Mouse (Mus musculus): ENCODE measurements around the gene Gm21885. TPM values are rescaled to one million over a fixed set of nuclear protein-coding genes. Genes with fewer than 3 reads are reported as not detected.

The Gm21885 gene
- polyA plus RNA-seq, 1 experiment from 2014 or later: 9.9 TPM

GRCm38 (mm10) chr11:94329270-94329891, 47.7 kb downstream of the Gm21885 start:
- WGBS: 47% methylated on average over 4 of the region's 4 CpGs
- ATAC-seq (ENCODE audit: insufficient read depth, low FRiP score): no peak
- 0 out of 2 replicates have a peak, but pooled peaks cover 2% of the 10 kb centered on the region for H3K36me3 ChIP-seq (ENCODE audit: control insufficient read depth, insufficient read depth, low read length)
- peak overlapping the region; percentile 72 for H3K4me2 ChIP-seq (ENCODE audit: low read depth, low read length)
- no peak overlapping the region for H3K9ac ChIP-seq (ENCODE audit: low read length)
- no peaks in the 10 kb centered on the region for H3K27me3 ChIP-seq (ENCODE audit: control insufficient read depth, insufficient read depth, low read length)
- H3K4me3 ChIP-seq (replicated peaks; ENCODE audit: low read length): no peak overlapping the region; the same call in 1 of the 2 replicates
- no peak overlapping the region for H3K27ac ChIP-seq (ENCODE audit: low read length)
- H3K4me1 ChIP-seq (ENCODE audit: control insufficient read depth, insufficient read depth, low read length): peaks cover 33% of the 10 kb centered on the region
- no peaks in the 10 kb centered on the region for H3K9me3 ChIP-seq (replicated peaks; ENCODE audit: control insufficient read depth, low read length)

- Histone ChIP-seq H3K36me3 (ENCODE audit: control insufficient read depth, insufficient read depth, low read length) (peaks cover 5% of the 10 kb centered on the region; the same call in 1 of the 2 replicates), H3K27me3 (ENCODE audit: control insufficient read depth, insufficient read depth, low read length) (no peaks in the 10 kb centered on the region), H3K4me2 (ENCODE audit: low read depth, low read length) (no peak overlapping the region), H3K9ac (ENCODE audit: low read length) (peak overlapping the region; percentile 31; the same call in 1 of the 2 replicates), H3K4me3 (replicated peaks; ENCODE audit: low read length) (no peak overlapping the region), H3K4me1 (ENCODE audit: control insufficient read depth, insufficient read depth, low read length) (peaks cover 33% of the 10 kb centered on the region), H3K27ac (ENCODE audit: low read length) (peak overlapping the region; percentile 52), H3K9me3 (replicated peaks; ENCODE audit: control insufficient read depth, low read length) (no peaks in the 10 kb centered on the region)
- 89% methylated on average over 3 of the region's 3 CpGs for WGBS
- ATAC-seq (ENCODE audit: insufficient read depth, low FRiP score): no peak
Measured at GRCm38 (mm10) chr11:94330211-94330610, 48.5 kb downstream of the Gm21885 start.

- no peak for ATAC-seq (ENCODE audit: insufficient read depth, low FRiP score)
- Histone ChIP-seq H3K27ac (ENCODE audit: low read length) (no peak overlapping the region), H3K9ac (ENCODE audit: low read length) (no peak overlapping the region), H3K4me1 (ENCODE audit: control insufficient read depth, insufficient read depth, low read length) (peaks cover 25% of the 10 kb centered on the region), H3K4me2 (ENCODE audit: low read depth, low read length) (no peak overlapping the region), H3K4me3 (replicated peaks; ENCODE audit: low read length) (no peak overlapping the region), H3K9me3 (replicated peaks; ENCODE audit: control insufficient read depth, low read length) (no peaks in the 10 kb centered on the region), H3K27me3 (ENCODE audit: control insufficient read depth, insufficient read depth, low read length) (no peaks in the 10 kb centered on the region), H3K36me3 (ENCODE audit: control insufficient read depth, insufficient read depth, low read length) (peaks cover 11% of the 10 kb centered on the region; the same call in 1 of the 2 replicates)
- 69% methylated on average over 6 of the region's 6 CpGs for WGBS
Measured at GRCm38 (mm10) chr11:94332726-94333125, 51.1 kb downstream of the Gm21885 start.

GRCm38 (mm10) chr11:94334386-94334968, 52.8 kb downstream of the Gm21885 start:
- ATAC-seq (ENCODE audit: insufficient read depth, low FRiP score): no peak
- 80% methylated on average over 8 of the region's 8 CpGs for WGBS
- no peak overlapping the region for H3K4me2 ChIP-seq (ENCODE audit: low read depth, low read length)
- H3K9me3 ChIP-seq (replicated peaks; ENCODE audit: control insufficient read depth, low read length): no peaks in the 10 kb centered on the region
- H3K27me3 ChIP-seq (ENCODE audit: control insufficient read depth, insufficient read depth, low read length): no peaks in the 10 kb centered on the region
- peaks cover 16% of the 10 kb centered on the region; the same call in 1 of the 2 replicates for H3K36me3 ChIP-seq (ENCODE audit: control insufficient read depth, insufficient read depth, low read length)
- no peak overlapping the region for H3K9ac ChIP-seq (ENCODE audit: low read length)
- H3K4me3 ChIP-seq (replicated peaks; ENCODE audit: low read length): no peak overlapping the region
- no peak overlapping the region for H3K27ac ChIP-seq (ENCODE audit: low read length)
- H3K4me1 ChIP-seq (ENCODE audit: control insufficient read depth, insufficient read depth, low read length): peaks cover 22% of the 10 kb centered on the region

Other genes starting within 250 kb of the Gm21885 start
- 35.9 and 42.3 TPM in 2 replicates for gene Tob1, start 70.4 kb upstream of the Gm21885 start, polyA plus RNA-seq (2015; fragmentation: Nextera tagmentation; extraction: Ambion mirVana)
- 3.1 and 3.4 TPM in 2 replicates for gene Wfikkn2, start 35.9 kb upstream of the Gm21885 start, polyA plus RNA-seq (2015; fragmentation: Nextera tagmentation; extraction: Ambion mirVana)
- 96.7 and 112 TPM in 2 replicates for gene Luc7l3, start 40.1 kb downstream of the Gm21885 start, polyA plus RNA-seq (2015; fragmentation: Nextera tagmentation; extraction: Ambion mirVana)
- gene Ankrd40, start 46.1 kb downstream of the Gm21885 start, polyA plus RNA-seq (2015; fragmentation: Nextera tagmentation; extraction: Ambion mirVana): 11.0 and 11.1 TPM in 2 replicates
- gene Abcc3, start 111.1 kb downstream of the Gm21885 start, polyA plus RNA-seq (2015; fragmentation: Nextera tagmentation; extraction: Ambion mirVana): 11.4 and 16.4 TPM in 2 replicates
- 7.9 and 8.5 TPM in 2 replicates for gene Cacna1g, start 192.3 kb downstream of the Gm21885 start, polyA plus RNA-seq (2015; fragmentation: Nextera tagmentation; extraction: Ambion mirVana)
- 0.22 and 0.29 TPM in 2 replicates for gene Spata20, start 204.3 kb downstream of the Gm21885 start, polyA plus RNA-seq (2015; fragmentation: Nextera tagmentation; extraction: Ambion mirVana)
- gene Epn3, start 218.1 kb downstream of the Gm21885 start, polyA plus RNA-seq (2015; fragmentation: Nextera tagmentation; extraction: Ambion mirVana): 17.0 and 21.1 TPM in 2 replicates
- gene Mycbpap, start 239.9 kb downstream of the Gm21885 start, polyA plus RNA-seq (2015; fragmentation: Nextera tagmentation; extraction: Ambion mirVana): 2.8 and 4.3 TPM in 2 replicates

Data from stomach, embryonic 16.5 days (tissue).